Mouse (Mus musculus) C2C12 (cell line): ENCODE data around the gene Lrrc36.

ENCODE experiments used
- CEBPB ChIP-seq: IDR thresholded peaks from one replicate; pipeline ENCODE4 v1.6.1; 2011; ENCODE audit warnings: low read depth, mild to moderate bottlenecking, control low read depth, moderate library complexity
- CTCF ChIP-seq: IDR thresholded peaks from one replicate; pipeline ENCODE4 v1.5.1; 2011; ENCODE audit not compliant: control insufficient read depth, insufficient read depth, insufficient read length
- FOSL1 ChIP-seq: IDR thresholded peaks from one replicate; pipeline ENCODE4 v1.8.0; 2011; ENCODE audit warnings: mild to moderate bottlenecking, low read length; ENCODE audit not compliant: poor library complexity, insufficient read depth, severe bottlenecking
- MAX ChIP-seq: IDR thresholded peaks from one replicate; pipeline ENCODE4 v1.6.1; 2011; ENCODE audit warnings: mild to moderate bottlenecking, control low read depth
- MYOD1 ChIP-seq: IDR thresholded peaks from one replicate; pipeline ENCODE4 v1.6.1; 2011; ENCODE audit warnings: low read depth; ENCODE audit not compliant: control insufficient read depth, insufficient read length
- MYOG ChIP-seq: IDR thresholded peaks from one replicate; pipeline ENCODE4 v1.6.1; 2011; ENCODE audit not compliant: control insufficient read depth, insufficient read length; ENCODE audit errors: extremely low read depth
- USF1 ChIP-seq: IDR thresholded peaks from one replicate; pipeline ENCODE4 v1.6.1; 2011; ENCODE audit warnings: low read depth, mild to moderate bottlenecking, control low read depth, moderate library complexity

DNA sequence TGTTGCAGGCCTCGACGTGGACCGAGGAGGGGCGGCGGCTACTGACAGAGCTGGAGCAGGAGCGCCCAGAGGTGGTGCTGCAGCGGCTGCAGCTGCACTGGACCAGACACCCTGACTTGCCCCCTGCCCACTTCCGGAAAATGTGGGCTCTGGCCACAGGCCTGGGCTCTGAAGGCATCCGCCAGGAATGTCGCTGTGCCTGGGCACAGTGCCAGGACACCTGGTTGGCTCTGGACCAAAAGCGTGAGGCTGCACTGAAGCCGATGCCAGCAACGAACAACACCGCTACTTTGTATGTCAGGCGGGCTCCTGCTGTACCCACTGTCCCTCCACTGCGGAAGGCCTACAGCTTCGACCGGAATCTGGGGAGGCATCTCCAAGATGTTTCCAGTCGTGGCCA, 34.7 kb upstream of the Lrrc36 start:
- TF ChIP-seq CTCF: no peak
- TF ChIP-seq USF1: no peak
- no peak for TF ChIP-seq FOSL1
- no peak for TF ChIP-seq CEBPB
- TF ChIP-seq MAX: no peak
- TF ChIP-seq MYOG: no peak
- no peak for TF ChIP-seq MYOD1
